Mouse (Mus musculus) thymus, adult 2 months (tissue): Measurements from ENCODE around the gene Pank1. TPM values are rescaled to one million over a fixed set of nuclear protein-coding genes. Genes with fewer than 3 reads are reported as not detected.

Experiments
- DNase-seq: peaks from one replicate; pipeline ENCODE4 v3.0.0; 2021
- H3K27ac ChIP-seq: fragments of 200-500 bp; 2 replicates; pipeline ENCODE4 v1.5.1; 2012; ENCODE audit warnings: low read length, control low read depth; ENCODE audit not compliant: control insufficient read depth, insufficient read depth
- H3K27me3 ChIP-seq: fragments of 200-500 bp; 2 replicates; pipeline ENCODE4 v1.6.1; 2012; ENCODE audit warnings: mild to moderate bottlenecking, low read length, moderate library complexity, mixed read lengths; ENCODE audit not compliant: control insufficient read depth, insufficient read depth
- H3K36me3 ChIP-seq: fragments of 200-500 bp; 2 replicates; pipeline ENCODE4 v1.6.1; 2012; ENCODE audit warnings: mild to moderate bottlenecking, low read length, moderate library complexity; ENCODE audit not compliant: control insufficient read depth, insufficient read depth
- H3K4me1 ChIP-seq: fragments of 200-500 bp; replicated peaks from 2 replicates; pipeline ENCODE4 v1.6.1; 2012; ENCODE audit warnings: low read length; ENCODE audit not compliant: control insufficient read depth, insufficient read depth
- H3K4me3 ChIP-seq: fragments of 200-500 bp; 2 replicates; pipeline ENCODE4 v1.5.1; 2012; ENCODE audit warnings: mild to moderate bottlenecking, low read length, control low read depth, moderate library complexity; ENCODE audit not compliant: control insufficient read depth, insufficient read depth
- CTCF ChIP-seq: fragments of 200-500 bp; IDR thresholded peaks from 2 replicates; pipeline ENCODE4 v1.5.1; 2012; ENCODE audit warnings: mild to moderate bottlenecking, control low read depth, low read length, moderate library complexity, borderline replicate concordance; ENCODE audit not compliant: control insufficient read depth, poor library complexity, insufficient read depth; ENCODE audit errors: extremely low read depth
- POLR2A ChIP-seq: fragments of 200-500 bp; IDR thresholded peaks from 2 replicates; pipeline ENCODE4 v1.6.1; 2012; ENCODE audit warnings: mild to moderate bottlenecking, low read length, control low read depth, moderate library complexity; ENCODE audit not compliant: control insufficient read depth, poor library complexity, insufficient read depth; ENCODE audit errors: extremely low read depth
- WGBS: fragments of 180-500 bp; shearing (Covaris S2); methylation state at CpG from one replicate; pipeline ENCODE4 v1.1.7; 2018; 5-methylcytosine and 5-hydroxymethylcytosine counted together
- polyA plus RNA-seq: library from polyadenylated mRNA; depleted of rRNA; stranded (reverse); fragments of >200 nt; gene quantifications from 2 replicates; pipeline ENCODE4 v1.2.3, GENCODE M21; 2012

Gene Pank1
- polyA plus RNA-seq, 1 experiment, result 0.92 TPM

DNA sequence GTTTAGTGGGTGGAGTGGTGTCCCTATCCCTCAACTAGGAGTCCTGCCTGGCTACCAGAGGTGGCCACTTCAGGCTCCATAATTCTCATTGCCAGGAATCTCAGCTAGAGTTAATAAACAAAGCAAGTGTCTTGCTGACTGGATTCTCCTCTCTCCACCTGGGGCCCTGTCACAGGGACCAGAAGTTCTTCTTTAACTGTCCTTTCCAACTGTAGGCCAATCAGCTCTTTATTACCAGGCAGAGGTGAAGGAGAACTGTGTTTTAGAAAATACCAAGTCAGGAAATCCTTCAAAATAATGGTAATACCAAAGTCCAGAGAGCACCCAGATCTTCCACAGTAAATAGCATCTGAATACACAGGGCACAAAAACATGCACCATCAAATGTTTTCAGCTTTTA lies 33.1 kb upstream of the Pank1 start:
- no peak overlapping the region for H3K27ac ChIP-seq
- TF ChIP-seq CTCF, result no peak
- no peak for TF ChIP-seq POLR2A
- no peak overlapping the region for H3K4me3 ChIP-seq
- no peak for DNase-seq
- H3K36me3 ChIP-seq, result no peaks in the 10 kb centered on the region
- no peaks in the 10 kb centered on the region for H3K27me3 ChIP-seq
- H3K4me1 ChIP-seq, result no peaks in the 10 kb centered on the region

DNA sequence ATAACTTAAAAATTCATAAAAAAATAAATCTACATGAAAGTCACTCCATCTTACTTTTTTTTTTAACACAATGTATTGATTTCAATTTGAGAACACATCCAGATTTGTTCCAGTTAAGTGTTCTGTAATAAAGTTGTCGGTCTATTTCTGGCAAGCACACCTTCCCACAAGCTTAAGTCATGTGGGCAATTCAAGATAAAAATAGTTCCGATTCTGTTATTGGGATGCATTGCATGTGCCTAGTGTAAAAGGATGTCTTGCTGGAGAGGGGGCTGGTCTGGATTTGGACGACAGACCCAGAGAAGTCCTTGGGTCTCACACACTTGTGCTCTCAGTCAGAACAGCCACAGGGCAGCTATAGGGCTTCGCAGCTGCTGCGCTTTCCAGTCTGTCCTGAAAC lies 27.5 kb upstream of the Pank1 start:
- no peak for DNase-seq
- Histone ChIP-seq H3K4me1 (peaks cover 2% of the 10 kb centered on the region; the same call in 1 of the 2 replicates), H3K27ac (no peak overlapping the region), H3K27me3 (no peaks in the 10 kb centered on the region), H3K36me3 (no peaks in the 10 kb centered on the region), H3K4me3 (no peak overlapping the region)
- TF ChIP-seq CTCF, result no peak
- no peak for TF ChIP-seq POLR2A
- WGBS, result 59% methylated on average over 5 of the region's 5 CpGs

DNA sequence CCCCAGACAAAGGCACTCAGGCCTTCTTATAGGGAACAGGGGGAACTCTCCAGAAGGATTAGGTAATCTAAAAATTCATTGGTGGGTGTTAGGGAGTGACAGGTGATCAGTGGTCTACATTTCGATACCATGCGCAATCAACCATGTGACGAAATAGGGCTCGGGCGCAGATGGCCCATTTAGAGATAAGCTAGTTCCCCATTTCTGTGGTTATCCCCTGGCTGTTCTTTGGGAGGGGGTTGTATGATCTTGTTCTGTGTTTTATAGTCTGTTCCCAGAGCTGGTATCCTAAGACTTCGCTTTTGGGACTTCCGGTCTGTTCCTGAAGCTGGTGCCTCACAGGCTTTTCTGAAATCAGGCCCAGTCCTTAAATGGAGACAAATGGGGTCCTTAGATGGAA lies 26.2 kb upstream of the Pank1 start:
- no peak for DNase-seq
- TF ChIP-seq POLR2A (no peak), CTCF (no peak)
- H3K36me3 ChIP-seq, result no peaks in the 10 kb centered on the region
- H3K4me1 ChIP-seq, result peaks cover 2% of the 10 kb centered on the region; the same call in 1 of the 2 replicates
- WGBS, result 51% methylated on average over 7 of the region's 7 CpGs
- no peaks in the 10 kb centered on the region for H3K27me3 ChIP-seq
- no peak overlapping the region for H3K27ac ChIP-seq
- no peak overlapping the region for H3K4me3 ChIP-seq

DNA sequence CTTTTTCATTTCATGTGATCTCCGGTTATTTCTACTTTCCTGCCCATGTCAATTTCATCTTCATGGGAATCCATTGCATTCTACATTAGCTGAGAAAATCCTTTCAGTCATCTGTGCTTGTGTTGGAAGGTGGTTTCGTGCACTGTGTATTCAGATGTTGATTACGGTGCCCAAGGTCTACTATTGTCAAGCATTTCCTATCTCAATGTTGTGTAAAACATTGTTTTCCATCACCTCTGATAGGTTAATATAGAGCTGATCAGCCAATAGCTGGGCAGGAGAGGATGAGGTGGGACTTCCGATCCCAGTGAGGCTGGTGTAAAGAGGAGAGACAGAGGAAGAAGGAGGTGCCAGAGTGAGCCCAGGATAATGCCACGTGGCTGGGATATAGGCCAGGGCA lies 24.8 kb upstream of the Pank1 start:
- TF ChIP-seq CTCF, result no peak
- TF ChIP-seq POLR2A, result no peak
- 92% methylated on average over 5 of the region's 5 CpGs for WGBS
- DNase-seq, result no peak
- no peak overlapping the region for H3K4me3 ChIP-seq
- no peak overlapping the region for H3K27ac ChIP-seq
- peaks cover 2% of the 10 kb centered on the region; the same call in 1 of the 2 replicates for H3K4me1 ChIP-seq
- no peaks in the 10 kb centered on the region for H3K36me3 ChIP-seq
- H3K27me3 ChIP-seq, result no peaks in the 10 kb centered on the region

DNA sequence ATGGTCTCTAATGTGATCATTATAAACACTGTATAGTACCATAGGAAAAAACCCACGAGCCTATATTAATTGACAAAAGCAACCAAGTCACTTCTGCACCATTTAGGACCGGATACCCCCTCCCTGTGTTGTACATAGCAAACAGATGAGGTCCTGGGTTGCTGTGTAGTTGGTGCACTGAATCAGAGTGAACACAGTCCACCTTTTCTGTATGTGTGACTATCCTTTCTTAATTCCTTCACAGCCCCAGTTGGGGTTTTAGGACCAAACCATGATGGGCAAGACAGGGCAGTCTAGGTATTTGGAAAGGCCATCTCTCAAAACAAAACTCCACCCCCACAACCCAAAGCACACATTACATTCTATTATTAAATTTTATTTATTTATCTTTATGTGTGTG lies 22.5 kb upstream of the Pank1 start:
- Histone ChIP-seq H3K27me3 (no peaks in the 10 kb centered on the region), H3K4me1 (peaks cover 2% of the 10 kb centered on the region; the same call in 1 of the 2 replicates), H3K4me3 (no peak overlapping the region), H3K27ac (no peak overlapping the region), H3K36me3 (no peaks in the 10 kb centered on the region)
- no peak for DNase-seq
- 95% methylated on average over 2 of the region's 2 CpGs for WGBS
- TF ChIP-seq POLR2A (no peak), CTCF (no peak)

DNA sequence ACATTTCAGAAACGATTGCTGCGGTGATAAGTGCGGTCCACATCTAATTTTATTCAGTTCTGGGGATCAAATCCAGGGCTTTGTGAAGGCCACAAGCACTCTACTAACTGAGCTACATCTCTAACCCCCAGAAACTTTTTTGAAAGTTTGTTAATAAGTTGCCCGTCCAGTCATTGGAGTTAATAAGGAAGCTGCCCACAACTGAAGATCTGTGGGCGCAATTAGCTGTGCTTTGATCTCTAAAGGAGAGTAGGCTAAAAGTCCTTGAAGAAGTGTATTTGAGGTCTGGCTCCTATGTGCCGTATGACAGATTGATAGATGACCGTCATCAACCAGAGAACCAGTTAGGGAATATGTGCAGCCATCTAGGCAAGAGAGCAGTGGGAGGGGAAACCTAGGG lies 22.0 kb upstream of the Pank1 start:
- WGBS, result 97% methylated on average over 7 of the region's 7 CpGs
- DNase-seq, result no peak
- H3K4me3 ChIP-seq, result no peak overlapping the region
- TF ChIP-seq CTCF (no peak), POLR2A (no peak)
- H3K27ac ChIP-seq, result no peak overlapping the region
- H3K27me3 ChIP-seq, result no peaks in the 10 kb centered on the region
- H3K4me1 ChIP-seq, result peaks cover 2% of the 10 kb centered on the region; the same call in 1 of the 2 replicates
- no peaks in the 10 kb centered on the region for H3K36me3 ChIP-seq

DNA sequence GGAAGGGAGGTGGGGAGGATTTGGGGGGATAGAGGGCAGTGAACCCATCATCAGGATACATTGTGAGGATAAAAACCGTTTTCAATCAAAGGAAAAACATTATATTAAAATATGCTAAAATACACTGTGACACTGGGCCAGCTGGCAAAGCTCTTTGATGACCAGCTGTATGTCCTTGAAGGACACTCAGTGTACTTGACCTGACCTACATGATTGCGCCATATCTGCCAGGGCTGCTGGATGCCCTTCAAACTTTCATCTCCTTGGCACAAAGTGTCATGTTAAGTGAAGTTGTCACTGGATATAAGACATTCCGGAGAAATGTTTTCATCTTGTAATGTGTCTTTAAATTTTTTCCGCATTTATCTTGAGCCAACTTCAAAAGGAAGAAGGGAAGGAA lies 19.7 kb upstream of the Pank1 start:
- Histone ChIP-seq H3K4me3 (no peak overlapping the region), H3K36me3 (no peaks in the 10 kb centered on the region), H3K27me3 (no peaks in the 10 kb centered on the region), H3K4me1 (no peaks in the 10 kb centered on the region), H3K27ac (no peak overlapping the region)
- TF ChIP-seq CTCF, result no peak
- 95% methylated on average over 4 of the region's 4 CpGs for WGBS
- DNase-seq, result no peak
